Mouse (Mus musculus) fat pad, adult 2 months (tissue): Measurements from ENCODE around the gene Aldh6a1.

Experiments
- DNase-seq: peaks from one replicate; pipeline ENCODE4 v3.0.0-alpha.2; 2011; ENCODE audit warnings: low read depth, low spot score; ENCODE audit errors: extremely low read depth

The Aldh6a1 gene

DNA sequence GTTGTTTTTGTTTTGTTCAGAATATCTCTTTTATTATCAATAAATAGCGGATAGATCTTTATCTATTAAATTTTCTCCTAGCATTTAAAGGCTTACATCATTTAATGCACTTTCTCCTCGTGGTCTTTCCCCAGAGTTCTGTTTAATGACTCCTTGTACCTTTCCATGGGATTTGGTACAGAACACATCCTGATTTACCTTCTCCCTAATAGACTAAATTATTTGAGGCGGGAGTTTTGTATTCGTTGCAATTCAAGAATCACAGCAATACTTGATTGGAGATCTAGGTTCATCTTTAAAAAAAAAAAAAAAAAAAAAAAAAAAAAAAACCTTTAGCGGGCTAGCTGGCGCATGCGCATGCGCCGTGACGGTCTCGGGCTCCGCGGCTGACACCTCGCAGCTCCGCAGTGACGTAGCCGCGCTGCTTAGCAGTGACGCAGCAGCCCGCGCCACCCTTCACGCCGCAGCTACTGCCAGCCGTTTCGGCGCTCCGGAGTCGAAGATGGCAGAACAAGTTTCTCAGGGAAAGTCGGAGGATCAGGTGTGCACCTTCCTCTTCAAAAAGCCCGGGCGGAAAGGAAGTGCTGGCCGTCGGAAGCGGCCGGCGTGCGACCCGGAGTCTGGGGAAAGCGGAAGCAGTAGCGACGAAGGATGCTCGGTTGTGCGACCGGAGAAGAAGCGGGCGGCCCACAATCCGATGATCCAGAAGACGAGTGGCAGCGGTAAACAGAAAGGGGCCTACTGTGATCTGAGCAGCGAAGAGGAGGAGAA, 33.8 kb downstream of the Aldh6a1 start, which contains the start of gene Rnf113a2:
Rnf113a2 (plus strand) TSS at position 363 of the 771 bp plus-strand sequence.
- no peak for DNase-seq

DNA sequence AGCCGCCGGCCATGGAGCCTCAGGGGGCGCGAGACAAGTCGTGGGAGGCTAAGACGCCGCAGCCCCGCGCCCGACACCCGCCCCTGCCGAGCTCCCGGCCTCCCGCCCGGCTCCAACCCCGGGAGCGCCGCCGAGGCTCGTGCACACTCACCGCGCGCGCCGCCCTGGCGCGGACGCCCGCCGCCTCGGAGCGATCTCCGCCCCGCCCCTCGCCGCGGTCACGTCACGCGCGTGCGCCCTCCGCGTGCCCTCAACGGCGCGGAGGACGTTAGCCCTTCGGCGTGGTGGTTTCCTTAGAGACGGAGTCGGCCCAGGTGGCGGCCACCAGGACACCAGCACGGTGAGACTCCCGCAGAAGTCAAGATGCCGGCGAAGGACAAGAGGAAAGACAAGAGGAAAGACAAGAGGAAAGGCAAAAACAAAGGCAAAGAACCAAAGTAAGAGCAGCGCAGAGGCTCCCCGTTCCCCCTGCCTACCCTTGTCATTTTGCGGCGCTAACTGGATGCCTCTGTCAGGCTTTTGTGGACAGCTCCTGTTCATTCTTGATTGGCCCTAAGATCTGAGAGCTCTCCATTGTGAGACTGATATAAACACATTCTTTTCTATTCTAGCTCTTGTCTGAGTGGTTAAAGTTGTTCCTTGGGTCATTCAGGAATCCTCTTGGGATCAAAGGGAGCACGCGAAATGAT, 41.8 kb downstream of the Aldh6a1 start, which contains the start of the genes Entpd5 and Bbof1:
Entpd5 (minus strand) TSS at position 211 of the 689 bp plus-strand sequence.
Bbof1 (plus strand) TSS at position 253 of the 689 bp plus-strand sequence.
- DNase-seq = no peak

DNA sequence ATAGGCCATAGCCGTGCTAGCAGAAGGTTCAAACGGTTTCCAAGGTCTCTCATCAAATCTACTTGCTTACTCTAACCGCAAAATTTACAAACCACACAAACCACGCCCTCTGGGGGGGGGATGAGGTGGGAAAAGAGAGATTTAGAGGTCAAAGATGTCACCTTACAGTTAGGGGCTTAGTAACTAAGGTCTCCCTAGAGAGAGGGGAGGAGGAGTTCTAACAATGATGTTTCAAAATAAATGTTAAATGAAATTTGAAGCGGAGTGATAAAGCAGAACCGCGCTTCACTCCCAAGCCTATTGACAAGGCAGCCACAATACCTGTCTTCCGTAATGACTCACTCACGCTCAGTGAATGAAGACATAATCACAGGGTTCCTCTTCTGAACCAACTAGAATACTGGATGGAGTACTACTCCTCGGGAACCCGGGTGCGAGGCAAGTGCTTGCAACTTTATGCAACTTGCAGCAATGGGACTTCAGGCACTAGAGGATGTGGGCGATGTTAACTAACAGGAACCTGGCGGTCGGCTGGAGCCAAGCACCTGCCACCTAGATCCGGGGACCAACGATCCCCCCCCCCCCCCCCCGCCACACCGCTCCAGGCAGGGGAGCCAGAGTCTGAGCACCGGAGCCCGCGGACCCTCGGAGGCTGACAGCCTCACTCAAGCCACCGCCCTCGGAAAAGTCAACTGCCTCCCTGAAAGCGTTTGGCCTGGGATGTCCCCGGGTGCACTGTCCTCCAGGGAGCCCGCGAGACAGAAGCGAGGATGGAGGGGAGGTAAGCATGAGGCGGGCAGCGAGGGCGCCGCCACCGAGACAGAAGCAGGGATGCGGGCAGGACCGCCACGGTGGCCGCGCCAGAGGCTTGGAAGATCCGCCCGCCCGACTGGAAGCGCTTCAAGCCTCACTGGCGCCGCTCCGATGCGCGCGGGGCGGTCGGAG, 42.7 kb downstream of the Aldh6a1 start:
- no peak for DNase-seq

DNA sequence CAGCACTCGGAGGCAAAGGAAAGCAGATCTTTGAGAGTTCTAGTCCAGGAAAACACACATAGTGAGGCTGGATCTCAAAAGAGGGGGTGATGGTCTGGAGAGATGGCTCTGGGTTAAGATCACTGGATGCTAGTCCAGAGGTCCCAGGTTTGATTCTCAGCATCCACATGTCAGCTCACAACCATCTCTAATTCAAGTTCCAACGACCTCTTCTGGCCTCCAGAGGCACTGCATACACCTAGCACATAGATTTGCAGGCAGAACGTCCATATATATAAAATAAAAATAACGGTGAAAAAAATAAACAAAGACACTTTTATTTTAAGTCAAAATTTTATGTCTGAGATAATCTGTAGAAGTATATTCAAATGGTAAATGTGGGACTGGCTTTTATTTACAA, 43.5 kb downstream of the Aldh6a1 start:
- no peak for DNase-seq

DNA sequence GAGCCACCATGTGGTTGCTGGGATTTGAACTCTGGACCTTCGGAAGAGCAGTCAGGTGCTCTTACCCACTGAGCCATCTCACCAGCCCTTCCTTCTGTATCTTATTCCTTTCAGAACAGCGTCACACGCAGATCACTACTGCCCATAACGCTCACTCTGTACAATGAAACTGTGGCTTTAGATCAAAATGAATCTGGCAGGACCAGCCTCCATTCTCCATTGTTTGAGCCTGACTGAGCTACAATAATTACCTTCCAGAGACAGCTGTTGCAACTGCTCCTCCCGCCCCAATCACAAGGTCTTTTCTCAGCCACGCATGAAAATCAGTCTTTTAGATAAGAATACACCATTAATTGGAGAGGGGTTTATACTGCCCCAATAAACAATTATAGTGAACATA, 46.3 kb downstream of the Aldh6a1 start:
- DNase-seq = no peak

DNA sequence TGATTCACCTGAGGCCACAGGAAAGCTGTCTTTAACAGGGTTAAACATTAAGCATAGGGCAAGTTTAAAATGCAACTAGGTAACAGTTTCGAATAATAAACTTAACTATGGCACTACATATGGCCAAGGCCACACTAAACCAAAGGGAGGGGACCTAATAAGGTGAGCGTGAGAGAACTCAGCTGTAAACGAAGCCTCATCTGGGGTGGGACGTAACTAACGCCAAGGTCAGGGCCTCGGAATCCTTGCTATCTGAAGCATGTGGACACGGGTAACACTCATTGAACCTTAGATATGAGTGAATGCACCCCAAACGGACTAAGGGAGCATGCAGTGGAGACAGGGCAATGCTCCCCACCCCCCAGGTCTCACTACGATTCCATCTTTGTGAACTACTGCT, 47.9 kb downstream of the Aldh6a1 start:
- no peak for DNase-seq

DNA sequence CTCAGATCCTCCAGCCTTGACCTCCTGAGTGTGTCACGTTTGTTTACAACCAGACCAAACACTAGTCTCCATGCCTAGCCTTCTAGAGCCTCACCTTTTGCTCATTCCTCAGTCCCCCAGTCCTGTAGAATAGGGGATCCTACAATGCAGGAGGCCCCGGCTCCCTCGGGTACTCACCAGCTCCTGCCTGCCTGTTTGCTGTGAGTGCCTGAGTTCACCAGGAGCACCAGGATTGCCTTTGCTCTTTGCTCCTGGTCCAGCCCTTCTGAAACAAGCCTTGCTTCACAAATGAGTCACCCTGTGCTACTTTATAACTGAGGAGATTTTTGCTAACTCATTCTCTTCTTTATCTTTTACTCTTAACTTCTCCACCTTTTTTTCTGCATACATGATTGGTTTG, 50.2 kb downstream of the Aldh6a1 start:
- no peak for DNase-seq

DNA sequence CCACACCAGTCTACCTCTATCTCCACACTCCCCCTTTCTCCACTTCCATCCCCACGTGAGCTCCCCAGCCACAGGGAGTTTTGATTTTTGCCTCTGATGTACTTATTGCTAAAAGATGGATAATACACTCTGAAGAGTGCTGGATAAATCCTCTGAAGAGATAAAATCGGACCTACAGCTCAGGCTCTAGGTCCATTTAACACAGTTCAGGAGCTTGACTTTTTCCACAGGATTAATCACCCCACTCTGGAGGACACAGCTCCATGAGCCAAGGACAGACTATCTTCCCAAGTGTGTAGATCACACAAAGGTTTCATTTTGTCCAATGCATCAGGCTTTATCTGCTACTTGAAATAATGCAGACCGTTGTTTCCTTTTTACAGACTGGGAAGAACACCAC, 50.7 kb downstream of the Aldh6a1 start:
- no peak for DNase-seq

DNA sequence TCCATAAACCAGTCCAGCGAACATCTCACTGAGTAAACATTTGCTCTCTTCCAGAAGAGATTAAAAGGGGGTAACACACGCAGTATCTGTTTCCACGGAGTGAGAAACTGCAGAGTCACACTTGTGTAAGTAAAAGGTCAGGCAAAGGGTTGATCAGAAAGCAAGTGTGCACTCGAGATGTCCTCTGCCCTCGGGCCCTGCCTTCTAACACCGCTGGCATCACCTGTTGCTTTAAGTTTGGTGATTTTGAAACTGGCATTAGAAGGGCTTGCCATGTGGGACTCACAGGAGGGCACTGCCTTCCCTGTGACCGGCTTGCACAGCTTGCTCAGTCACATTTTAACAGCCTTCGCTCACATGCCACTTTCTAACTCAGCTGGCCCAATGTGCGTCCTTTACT, 51.1 kb downstream of the Aldh6a1 start:
- peak; percentile 84 for DNase-seq

DNA sequence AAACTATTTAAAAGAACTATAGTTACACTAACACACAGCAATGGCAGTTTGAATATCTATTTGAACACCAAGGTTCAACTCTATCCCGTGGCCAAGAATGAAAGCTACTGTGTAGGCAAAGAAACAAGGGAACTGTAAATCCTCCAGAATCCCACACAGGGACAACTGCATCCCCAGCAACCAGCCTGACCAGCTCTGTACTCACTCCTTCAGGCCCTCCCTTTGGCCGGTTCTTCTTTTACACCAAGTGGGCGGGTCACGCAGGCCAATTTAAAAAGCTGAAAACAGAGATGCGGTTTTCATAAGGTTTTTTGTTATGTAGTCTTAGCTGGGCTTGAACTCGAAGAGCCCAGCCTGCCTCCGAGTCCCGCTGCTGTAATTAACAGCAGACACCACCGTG, 51.7 kb downstream of the Aldh6a1 start:
- DNase-seq = peak; percentile 88

DNA sequence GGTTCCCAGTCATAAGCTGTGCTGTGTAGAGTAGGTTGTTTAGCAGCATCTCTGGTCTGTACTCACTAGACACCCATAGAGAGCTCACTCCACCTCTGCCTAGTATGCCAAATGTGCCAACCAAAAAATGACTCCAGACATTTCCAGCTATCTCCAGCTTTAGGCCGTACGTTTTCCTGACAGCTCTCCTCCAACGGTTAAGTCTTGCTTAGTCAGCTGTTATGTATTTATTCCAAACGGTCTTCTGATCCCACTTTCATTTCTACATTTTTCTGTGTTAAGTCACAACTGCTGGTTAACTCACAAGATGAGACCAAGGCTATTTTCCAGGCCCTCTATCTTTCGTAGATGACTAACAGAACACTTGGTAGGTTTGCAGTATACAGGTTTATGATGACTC, 52.2 kb downstream of the Aldh6a1 start:
- no peak for DNase-seq

DNA sequence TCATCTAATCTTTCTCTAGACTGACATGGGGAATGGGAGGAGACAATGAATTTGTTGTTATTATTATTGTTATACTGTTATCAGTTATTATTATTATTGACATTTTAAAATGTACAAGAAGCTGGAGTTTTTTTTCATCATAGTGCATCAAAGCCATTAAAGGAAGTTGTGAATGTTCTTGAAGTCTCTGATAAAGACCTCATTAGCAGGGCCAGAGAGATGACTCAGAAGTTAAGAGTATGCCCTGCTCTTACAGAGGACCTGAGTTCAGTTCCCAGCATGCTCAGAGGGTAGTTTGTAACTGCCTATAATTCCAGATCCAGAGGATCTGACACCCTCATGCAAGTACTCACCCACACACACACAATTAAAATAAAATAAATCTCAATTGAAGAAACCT, 53.1 kb downstream of the Aldh6a1 start:
- DNase-seq = no peak

DNA sequence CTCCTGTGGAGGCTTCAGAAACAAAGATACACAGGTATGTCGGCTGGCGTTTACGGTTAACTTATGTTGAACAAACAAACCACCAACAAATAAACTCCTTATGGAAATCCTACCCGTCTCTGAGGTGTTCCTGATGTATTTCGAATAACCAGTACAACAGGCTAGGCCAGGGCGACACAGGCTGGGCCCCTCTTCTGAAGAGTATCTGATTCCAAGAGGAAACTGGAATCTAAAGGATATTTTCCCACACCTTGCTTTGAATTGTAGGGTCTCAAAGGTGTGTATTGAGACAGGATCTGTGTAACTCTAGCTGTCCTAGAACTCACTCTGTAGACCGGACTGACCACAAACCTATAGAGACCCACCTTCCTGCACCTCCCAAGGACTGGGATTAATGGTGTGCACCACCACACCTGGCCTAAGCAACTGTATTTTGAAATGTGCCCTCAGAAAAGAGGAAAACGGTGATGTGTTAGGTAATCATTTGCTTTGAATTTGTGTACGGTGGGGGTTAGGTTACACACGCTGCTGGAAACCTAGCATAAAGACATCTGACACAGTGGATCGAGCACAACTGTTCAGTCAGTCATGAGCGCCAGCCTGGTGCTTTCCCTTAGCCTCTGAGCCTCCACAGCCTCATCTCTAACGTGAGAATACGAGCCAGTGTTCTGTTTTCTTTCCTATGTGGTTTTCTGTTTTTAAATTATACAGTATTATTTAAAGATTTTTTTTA, 53.7 kb downstream of the Aldh6a1 start:
- DNase-seq = no peak

DNA sequence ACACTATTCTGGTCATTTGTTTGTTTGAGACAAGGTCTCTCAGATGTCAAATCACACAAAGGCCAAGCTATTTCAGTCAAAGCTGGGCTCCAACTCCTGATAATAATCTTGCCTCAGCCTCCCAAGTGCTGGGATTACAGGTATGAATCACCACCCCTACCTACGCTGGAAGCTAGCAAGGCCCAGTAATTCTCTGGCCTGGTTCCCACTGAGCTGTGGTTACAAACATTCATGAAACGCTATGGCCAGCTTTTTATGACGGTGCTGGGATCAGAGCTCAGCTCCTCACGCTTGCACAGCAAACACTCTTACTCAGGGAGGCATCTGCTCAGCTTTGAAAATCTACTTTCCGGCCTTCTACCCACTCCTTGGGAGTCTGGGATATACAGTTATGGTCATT, 57.0 kb downstream of the Aldh6a1 start:
- peak; percentile 94 for DNase-seq

DNA sequence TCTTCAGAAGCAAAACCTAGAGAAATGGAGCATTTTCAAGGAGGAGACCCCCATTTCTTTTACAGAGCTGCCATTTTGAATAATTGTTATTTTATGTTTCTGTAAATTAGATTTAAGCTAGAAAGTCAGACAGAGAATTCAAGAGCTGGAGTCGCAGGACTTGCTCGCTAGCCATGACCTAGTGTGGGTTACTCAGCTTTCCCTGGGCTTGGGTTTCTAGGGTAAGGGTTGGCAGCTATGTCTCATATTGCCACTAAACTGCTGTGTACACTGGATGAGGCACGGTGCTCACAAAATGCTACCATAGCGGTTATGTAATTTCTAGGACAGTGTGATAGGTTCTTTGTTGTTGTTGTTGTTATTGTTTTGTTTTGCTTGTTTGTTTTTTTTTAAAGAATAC, 58.1 kb downstream of the Aldh6a1 start:
- DNase-seq = no peak

DNA sequence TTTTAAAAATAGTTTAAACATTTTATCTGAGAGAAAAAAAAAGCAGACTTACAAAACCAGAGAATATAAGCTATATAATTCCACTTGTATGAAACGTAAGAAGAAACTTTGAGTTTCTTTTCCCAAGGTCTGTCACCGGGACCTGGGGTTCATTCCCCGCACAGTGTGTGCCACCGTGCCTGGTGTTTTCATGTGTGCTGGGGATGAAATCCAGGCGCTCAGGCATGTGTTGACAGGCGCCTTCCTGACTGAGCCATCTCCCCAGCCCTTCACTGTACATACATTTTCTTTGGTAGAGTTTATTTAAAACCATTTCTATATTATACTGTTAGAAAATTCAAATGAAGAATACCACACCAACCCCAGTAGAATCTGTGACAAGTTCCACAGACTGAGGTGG, 60.5 kb downstream of the Aldh6a1 start:
- no peak for DNase-seq

DNA sequence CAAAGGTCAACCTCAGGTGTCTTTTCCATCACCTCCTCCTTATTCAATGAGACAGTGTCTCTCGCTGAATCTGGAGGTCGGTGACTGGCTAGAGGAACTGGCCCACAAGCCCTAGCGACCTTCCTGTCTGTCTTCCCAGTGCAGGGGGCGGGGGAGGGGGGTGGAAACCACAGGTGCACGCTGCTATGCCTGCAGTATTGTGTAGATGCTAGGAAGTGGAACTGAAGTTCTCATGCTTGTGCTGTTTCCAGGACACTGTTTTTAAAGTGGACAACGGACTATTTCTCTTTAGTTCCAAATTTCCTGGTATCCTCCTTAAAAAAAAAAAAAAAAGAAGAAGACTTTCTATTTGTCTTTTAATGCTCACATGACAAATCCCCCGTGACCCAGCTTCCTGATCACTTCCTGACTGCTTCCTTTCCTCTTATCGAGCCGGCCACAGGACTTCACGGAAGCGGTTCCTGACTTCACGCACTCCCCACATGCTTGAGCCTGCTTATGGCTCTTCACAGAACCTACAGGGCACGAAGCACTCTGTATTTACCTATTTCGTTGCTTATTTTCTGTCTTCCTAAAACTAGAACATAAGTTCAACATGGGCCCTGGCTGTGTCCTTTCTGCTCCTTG, 61.9 kb downstream of the Aldh6a1 start:
- no peak for DNase-seq

DNA sequence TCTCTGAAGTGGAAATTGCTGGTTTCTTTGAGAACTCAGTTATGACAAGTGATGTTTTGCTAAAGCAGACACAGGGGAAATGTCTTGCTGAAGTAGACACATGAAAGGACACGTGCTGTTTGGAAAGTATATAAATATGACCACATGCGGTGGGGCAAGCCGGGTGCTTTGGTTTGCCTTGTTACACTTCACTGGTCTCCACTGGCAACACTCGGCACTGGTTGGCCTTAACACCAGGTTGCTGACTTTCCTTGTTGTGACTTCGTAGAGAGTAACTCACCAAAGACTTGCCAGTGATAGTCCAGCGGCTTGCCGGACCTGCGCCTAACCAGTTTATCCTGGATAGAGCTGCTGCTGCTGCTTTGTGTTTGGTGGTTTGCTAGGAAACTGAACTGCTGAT, 62.7 kb downstream of the Aldh6a1 start:
- no peak for DNase-seq

DNA sequence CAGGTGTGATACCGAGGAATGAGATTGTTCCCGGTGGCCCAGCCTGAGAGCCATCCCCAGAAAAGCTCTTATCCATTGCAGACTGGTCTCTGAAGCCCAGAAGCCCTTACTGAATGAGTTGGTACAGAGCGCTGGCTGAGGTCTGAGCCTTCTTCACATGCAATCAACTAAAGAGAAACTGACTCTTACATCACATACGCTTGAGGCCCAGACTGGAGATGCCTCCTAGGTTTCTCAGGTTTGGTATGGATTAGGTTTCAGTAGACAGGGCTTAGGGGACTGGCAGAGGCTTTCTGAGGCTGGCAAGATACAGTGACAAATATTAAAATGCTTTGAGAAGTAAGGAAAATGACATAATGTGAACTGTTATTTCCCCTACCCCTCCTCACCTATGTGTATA, 65.4 kb downstream of the Aldh6a1 start:
- peak; percentile 97 for DNase-seq

DNA sequence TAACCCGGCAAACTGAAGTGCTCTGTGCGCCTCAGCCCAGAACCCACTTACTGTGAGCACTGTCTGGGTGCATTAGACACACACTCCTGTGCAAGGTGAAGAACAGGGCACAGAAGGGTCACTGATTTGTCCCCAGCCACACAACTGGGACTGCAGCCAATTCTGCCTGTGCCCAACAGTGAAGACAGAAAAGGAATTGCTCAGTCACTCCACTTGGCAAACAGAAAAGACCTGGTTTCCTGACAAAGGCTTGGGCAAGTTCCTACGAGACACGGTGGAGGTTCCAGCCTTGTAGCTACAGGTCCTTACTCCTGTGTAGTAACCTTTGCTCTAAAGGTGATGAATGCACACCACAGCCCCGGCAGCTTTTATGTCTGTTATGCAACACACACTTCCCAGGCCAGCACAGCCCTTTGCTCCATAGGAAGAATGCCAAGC, 66.1 kb downstream of the Aldh6a1 start:
- DNase-seq = peak; percentile 99
